Mouse (Mus musculus): ENCODE measurements around the gene 2310034G01Rik.

2310034G01Rik gene

GRCm38 (mm10) chr19:46328081-46329030, 21.7 kb downstream of the 2310034G01Rik start, which contains the start of gene Fbxl15:
Fbxl15 (plus strand) TSS chr19:46328184.
- peak; percentile 88 to 90 for DNase-seq (ENCODE audit: low spot score in 2 of 2)

GRCm38 (mm10) chr19:46327531-46328064, 22.5 kb downstream of the 2310034G01Rik start:
- DNase-seq (ENCODE audit: low spot score in 2 of 2): no peak

- no peak for DNase-seq (ENCODE audit: low spot score in 2 of 2)
Observed at GRCm38 (mm10) chr19:46326756-46327305, 23.3 kb downstream of the 2310034G01Rik start, which contains the start of gene Psd. Psd (minus strand) TSS chr19:46327156.

- no peak for DNase-seq (ENCODE audit: low spot score in 2 of 2)
Observed at GRCm38 (mm10) chr19:46326019-46326755, 23.9 kb downstream of the 2310034G01Rik start.

GRCm38 (mm10) chr19:46324918-46325317, 25.2 kb downstream of the 2310034G01Rik start:
- DNase-seq (ENCODE audit: low spot score in 2 of 2): no peak

- DNase-seq (ENCODE audit: low spot score in 2 of 2): no peak
Observed at GRCm38 (mm10) chr19:46324366-46324765, 25.7 kb downstream of the 2310034G01Rik start.

- DNase-seq (ENCODE audit: low spot score in 2 of 2): no peak
Observed at GRCm38 (mm10) chr19:46323716-46324115, 26.4 kb downstream of the 2310034G01Rik start.

- DNase-seq (ENCODE audit: low spot score in 2 of 2): no peak
Observed at GRCm38 (mm10) chr19:46322996-46323572, 27.0 kb downstream of the 2310034G01Rik start.

GRCm38 (mm10) chr19:46322144-46322995, 27.7 kb downstream of the 2310034G01Rik start:
- DNase-seq (ENCODE audit: low spot score in 2 of 2): no peak

- no peak for DNase-seq (ENCODE audit: low spot score in 2 of 2)
Observed at GRCm38 (mm10) chr19:46321101-46321943, 28.8 kb downstream of the 2310034G01Rik start.

GRCm38 (mm10) chr19:46320076-46320785, 29.9 kb downstream of the 2310034G01Rik start:
- DNase-seq (ENCODE audit: low spot score in 2 of 2): no peak

GRCm38 (mm10) chr19:46318586-46319378, 31.3 kb downstream of the 2310034G01Rik start:
- DNase-seq (ENCODE audit: low spot score in 2 of 2): peak in 1 of 2 experiments; percentile 71

GRCm38 (mm10) chr19:46318031-46318471, 32.1 kb downstream of the 2310034G01Rik start:
- DNase-seq (ENCODE audit: low spot score in 2 of 2): no peak

GRCm38 (mm10) chr19:46317546-46317885, 32.6 kb downstream of the 2310034G01Rik start:
- DNase-seq (ENCODE audit: low spot score in 2 of 2): no peak

GRCm38 (mm10) chr19:46316846-46317545, 33.1 kb downstream of the 2310034G01Rik start:
- DNase-seq (ENCODE audit: low spot score in 2 of 2): no peak

- no peak for DNase-seq (ENCODE audit: low spot score in 2 of 2)
Observed at GRCm38 (mm10) chr19:46315752-46316610, 34.1 kb downstream of the 2310034G01Rik start.

Measured in urinary bladder, adult 18-20 months (tissue).